Comparison of ENCODE assay signal across 9 mouse cellular contexts in genomic region chr14:102883344-102884122, GRCm38 (mm10).
DNase-seq lines count a peak whose midpoint lies in the region; ATAC-seq lines count a peak whose summit lies in the region.
"Had no signal": no experiment of that assay in that cellular context is flagged by ENCODE, and none has a peak within 500 bp of the region (broad histone marks: within the 10 kb centered on the region; RNA-seq: fewer than 3 reads in every experiment).

No protein-coding gene starts in this region.

- H3K4me2 ChIP-seq in heart, embryonic 13.5 days = no peak overlapping the region

- no peaks in the 10 kb centered on the region for H3K27me3 ChIP-seq in heart, embryonic 10.5 days (ENCODE audit: insufficient read depth, poor library complexity, severe bottlenecking)
- H3K27me3 ChIP-seq in heart, embryonic 13.5 days (replicated peaks) = no peaks in the 10 kb centered on the region

- H3K9ac ChIP-seq in heart, embryonic 13.5 days = no peak overlapping the region

- H3K4me3 ChIP-seq in heart, embryonic 10.5 days = no peak overlapping the region
- no peak overlapping the region for H3K4me3 ChIP-seq in heart, embryonic 13.5 days

- no peaks in the 10 kb centered on the region for H3K4me1 ChIP-seq in heart, embryonic 10.5 days
- H3K4me1 ChIP-seq in heart, embryonic 13.5 days = peaks cover 20% of the 10 kb centered on the region

- ATAC-seq in heart, embryonic 13.5 days (ENCODE audit: extremely low read depth, insufficient number of reproducible peaks, low FRiP score, low TSS enrichment) = no peak

- H3K36me3 ChIP-seq in heart, embryonic 10.5 days = no peaks in the 10 kb centered on the region
- no peaks in the 10 kb centered on the region for H3K36me3 ChIP-seq in heart, embryonic 13.5 days
- H3K36me3 ChIP-seq: G1E had no signal

- no peak overlapping the region for H3K27ac ChIP-seq in heart, embryonic 10.5 days
- H3K27ac ChIP-seq in heart, embryonic 13.5 days (replicated peaks) = peak overlapping the region; percentile 8; the same call in 1 of the 2 replicates

- peak; percentile 68 to 86 for DNase-seq in heart, adult 18-20 months
- no peak for DNase-seq in heart, embryonic 10.5 days (ENCODE audit: low spot score)
- DNase-seq in ZHBTc4 (ENCODE audit: low read depth, low spot score) = peak; percentile 25
- peak; percentile 50 for DNase-seq in kidney, postnatal 10 days
- DNase-seq in testis, postnatal 14 days (ENCODE audit: low spot score) = peak; percentile 31
- DNase-seq in layer of hippocampus, adult 9-10 months (ENCODE audit: low spot score) = no peak
- DNase-seq in right cerebral cortex, postnatal 4 days = no peak

- WGBS in heart, embryonic 10.5 days = 81% methylated on average over 15 of the region's 15 CpGs
- WGBS in heart, embryonic 13.5 days = 66% methylated on average over 15 of the region's 15 CpGs

- no peaks in the 10 kb centered on the region for H3K9me3 ChIP-seq in heart, embryonic 10.5 days
- H3K9me3 ChIP-seq in heart, embryonic 13.5 days = no peaks in the 10 kb centered on the region

Comparison
In these comparisons a context has a peak if more than half of its experiments do, and no peak if none do; other contexts are left out.
1. DNase-seq: peak in heart, adult 18-20 months (2 of 2), ZHBTc4 (single experiment), kidney, postnatal 10 days (single experiment) and testis, postnatal 14 days (single experiment); none in heart, embryonic 10.5 days (single experiment), layer of hippocampus, adult 9-10 months (single experiment) and right cerebral cortex, postnatal 4 days (single experiment).